Mouse (Mus musculus) ES-E14 (cell line): ENCODE results near the gene Pelo.

Experiments used
- CHD2 ChIP-seq: IDR thresholded peaks from 2 replicates; pipeline ENCODE4 v1.6.1; 2014; ENCODE audit warnings: mild to moderate bottlenecking, low read depth, low read length, inconsistent platforms
- MAFK ChIP-seq: IDR thresholded peaks from 2 replicates; pipeline ENCODE4 v1.6.1; 2014; ENCODE audit warnings: mild to moderate bottlenecking, low read depth, low read length, inconsistent platforms; ENCODE audit not compliant: insufficient read depth
- ZC3H11A ChIP-seq: IDR thresholded peaks from 2 replicates; pipeline ENCODE4 v1.6.1; 2012; ENCODE audit warnings: low read depth, mild to moderate bottlenecking, inconsistent platforms, low read length, borderline replicate concordance

GRCm38 (mm10) chr13:115102754-115103153, 12.8 kb upstream of the Pelo start:
- no peak for TF ChIP-seq ZC3H11A
- no peak for TF ChIP-seq MAFK
- no peak for TF ChIP-seq CHD2
